Mouse (Mus musculus) adrenal gland, postnatal 25 days (tissue): ENCODE measurements at regions not wholly inside any gene's neighbourhood (a gene's known extent, or its start where the extent isn't known, plus 50 kb on each side); places are given as distances from the start of the nearest gene placed in this dataset.

Source experiments
- DNase-seq: peaks from one replicate; pipeline ENCODE4 v3.0.0; 2021; ENCODE audit warnings: mixed read lengths

GRCm38 (mm10) chr15:62575791-62576190, 1269.2 kb downstream of the Gsdmc2 start:
- DNase-seq = no peak

DNA sequence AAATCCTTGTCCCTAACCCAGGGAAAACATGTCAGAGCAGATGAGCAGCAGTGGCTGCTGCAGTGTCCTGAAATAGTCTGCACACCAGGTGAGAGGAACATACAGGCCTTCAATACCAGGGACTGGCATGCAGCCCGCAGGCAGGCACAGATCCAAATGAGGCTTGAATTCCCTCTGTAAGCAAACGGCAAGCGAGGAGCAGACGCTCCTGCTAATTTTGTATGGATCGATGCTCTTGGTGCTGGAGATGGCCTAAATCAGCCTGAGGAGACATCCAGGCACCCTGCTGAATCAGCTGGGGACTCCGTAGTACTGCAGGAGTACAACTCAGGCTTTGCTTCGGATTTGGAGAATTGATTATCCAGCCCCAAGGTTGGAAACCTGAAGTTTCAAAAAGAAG, 1273.2 kb downstream of the Gsdmc2 start:
- peak; percentile 40 for DNase-seq

DNA sequence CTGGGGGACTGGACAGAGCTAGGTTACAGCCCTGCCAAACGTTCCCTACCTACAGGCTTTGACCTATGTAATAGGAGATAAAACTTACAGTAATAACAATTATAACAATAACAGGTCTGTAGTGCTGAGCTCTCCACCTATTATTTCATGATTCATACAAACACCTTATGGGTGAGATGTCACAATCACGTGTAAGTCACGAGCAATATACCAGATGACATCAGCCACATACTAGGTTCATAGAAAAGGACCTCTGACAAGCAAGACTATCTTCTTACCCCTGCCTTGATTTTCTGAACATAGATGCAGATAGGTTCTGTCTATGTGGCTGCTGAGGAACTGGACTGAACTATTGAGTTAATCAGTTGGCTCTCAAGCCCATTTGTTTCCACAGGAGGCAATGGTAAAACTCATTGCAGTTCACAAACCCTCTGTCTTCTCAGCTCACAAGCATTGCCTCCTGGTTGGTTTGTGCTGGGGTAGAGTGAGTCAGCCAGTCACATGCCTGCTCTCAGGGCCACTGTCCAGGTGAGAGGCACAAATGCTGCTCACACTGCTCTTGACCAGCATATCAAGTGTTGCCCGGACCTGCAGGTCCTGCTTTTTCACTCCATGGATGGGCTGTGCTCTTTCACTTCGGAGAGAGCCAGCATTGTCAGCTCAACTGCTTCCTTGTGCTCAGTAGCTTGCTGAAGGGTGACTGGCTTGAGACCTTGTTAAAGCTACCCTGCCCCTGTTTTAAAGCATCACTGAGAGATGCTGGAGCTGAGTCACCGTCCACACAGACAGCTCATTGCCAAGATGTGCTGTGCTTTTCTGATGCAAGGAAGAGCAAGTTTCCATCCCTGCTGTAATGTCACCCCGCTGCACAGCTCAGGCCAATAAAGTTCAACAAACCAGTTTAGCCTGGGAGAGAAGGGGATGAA, 1275.9 kb downstream of the Gsdmc2 start:
- peak; percentile 28 for DNase-seq

GRCm38 (mm10) chr15:62567431-62567830, 1277.5 kb downstream of the Gsdmc2 start:
- no peak for DNase-seq

GRCm38 (mm10) chr15:62566106-62566511, 1278.9 kb downstream of the Gsdmc2 start:
- peak; percentile 29 for DNase-seq

DNA sequence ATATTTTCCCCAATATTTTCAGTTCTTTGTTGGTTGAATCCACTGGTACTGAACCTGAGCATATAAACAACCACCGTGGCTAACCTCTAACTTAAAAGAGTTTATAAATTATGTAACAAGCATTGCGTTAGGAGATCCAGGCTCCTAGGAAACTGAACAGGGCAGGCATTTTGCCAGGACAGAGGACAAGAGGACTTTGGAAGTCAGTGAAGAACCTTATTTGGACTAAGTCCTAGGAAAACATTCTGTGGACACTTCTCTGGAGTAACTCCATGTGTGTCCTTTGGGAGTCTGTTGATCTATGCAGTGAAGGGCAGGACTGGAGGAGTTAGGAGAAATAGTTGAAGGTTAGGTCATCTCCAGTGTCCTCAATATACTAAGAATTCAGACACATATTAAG, 1311.7 kb downstream of the Gsdmc2 start:
- DNase-seq = peak; percentile 11

DNA sequence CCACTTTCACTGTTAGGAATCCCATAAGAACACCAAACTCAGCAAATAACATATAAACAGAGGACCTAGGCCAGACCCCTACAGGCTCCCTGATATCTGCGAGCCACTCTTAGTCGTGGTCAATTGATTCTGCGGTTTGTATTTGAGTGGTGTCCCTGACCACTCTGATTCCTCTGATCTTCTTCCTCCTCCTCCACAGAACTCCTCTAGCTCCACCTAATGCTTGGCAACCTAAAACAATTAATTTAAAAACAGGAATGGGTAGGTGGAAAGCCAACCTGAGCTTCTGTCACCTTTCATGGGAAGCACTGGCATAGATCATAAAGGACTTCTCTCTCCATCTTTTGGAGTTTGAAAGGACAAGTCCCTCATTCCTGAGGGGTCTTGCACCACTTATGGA, 1316.0 kb downstream of the Gsdmc2 start:
- no peak for DNase-seq

GRCm38 (mm10) chr15:62524628-62525027, 1320.3 kb downstream of the Gsdmc2 start:
- no peak for DNase-seq

GRCm38 (mm10) chr15:62524135-62524534, 1320.8 kb downstream of the Gsdmc2 start:
- DNase-seq = no peak

DNA sequence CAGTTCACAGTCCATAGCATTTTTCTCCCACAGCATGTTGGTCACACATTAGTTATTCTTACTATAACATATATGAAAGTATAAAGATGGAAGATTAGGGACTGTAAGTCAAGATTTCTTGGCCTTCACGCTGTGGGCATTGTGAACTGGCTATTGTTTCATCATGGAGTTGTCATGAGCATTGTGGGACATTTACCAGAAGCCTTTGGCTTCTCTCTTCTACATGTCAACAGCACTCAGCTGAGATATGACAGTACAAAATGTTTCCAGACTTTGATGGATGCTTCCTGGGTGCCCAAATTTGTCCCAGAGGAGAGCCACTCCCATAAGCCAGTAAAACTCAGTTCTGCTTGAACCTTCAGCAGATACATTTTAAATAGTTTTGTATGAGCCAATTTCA, 1331.5 kb downstream of the Gsdmc2 start:
- DNase-seq = no peak

GRCm38 (mm10) chr15:62511461-62511860, 1333.5 kb downstream of the Gsdmc2 start:
- no peak for DNase-seq

DNA sequence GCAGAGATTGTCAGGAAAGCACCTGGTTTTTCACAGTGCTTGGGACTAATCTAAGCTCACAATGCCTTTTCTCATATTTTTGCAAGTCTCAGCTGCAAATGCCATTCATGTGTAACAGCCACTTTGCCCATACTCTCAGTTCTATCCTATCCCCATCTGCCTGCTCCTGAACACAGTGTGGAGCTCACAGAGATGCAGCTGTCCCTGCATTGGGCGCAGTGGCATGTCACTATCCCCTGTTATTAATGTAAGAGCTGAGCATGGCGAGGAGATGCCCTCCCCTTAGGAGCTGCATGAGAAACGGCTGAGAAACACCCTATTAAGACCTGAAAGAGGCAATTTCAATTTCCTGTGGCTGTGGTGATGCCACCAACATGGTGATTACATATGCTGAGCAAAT, 1341.1 kb downstream of the Gsdmc2 start:
- no peak for DNase-seq

- DNase-seq = peak; percentile 1
Measured at GRCm38 (mm10) chr15:62500966-62501365, 1344.0 kb downstream of the Gsdmc2 start.

- no peak for DNase-seq
Measured at GRCm38 (mm10) chr15:62500522-62500921, 1344.5 kb downstream of the Gsdmc2 start.

- peak; percentile 5 for DNase-seq
Measured at GRCm38 (mm10) chr15:62496193-62496592, 1348.8 kb downstream of the Gsdmc2 start.

- no peak for DNase-seq
Measured at GRCm38 (mm10) chr15:62492350-62492749, 1352.6 kb downstream of the Gsdmc2 start.

- no peak for DNase-seq
Measured at GRCm38 (mm10) chr15:62490548-62490947, 1354.4 kb downstream of the Gsdmc2 start.

DNA sequence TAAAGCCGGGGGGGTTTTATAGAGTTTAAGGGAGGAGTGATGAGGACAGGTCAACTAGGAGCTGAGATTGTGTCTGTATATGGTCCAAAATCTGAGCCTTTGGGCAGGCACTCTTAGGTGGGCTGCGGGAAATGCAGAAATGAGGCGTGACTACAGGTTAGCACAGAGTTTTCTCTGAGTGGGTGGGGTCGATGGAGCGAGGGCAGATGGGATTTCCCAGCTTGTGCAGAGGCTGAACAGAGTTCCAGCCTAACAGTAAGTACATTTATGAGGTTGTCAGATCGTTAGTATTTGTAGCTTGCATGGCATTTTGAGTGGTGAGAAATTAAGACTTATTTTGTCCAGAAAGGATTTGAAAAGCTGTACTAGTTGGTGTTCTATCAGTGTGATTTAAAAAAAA, 1358.4 kb downstream of the Gsdmc2 start:
- no peak for DNase-seq

GRCm38 (mm10) chr15:62484350-62484749, 1360.6 kb downstream of the Gsdmc2 start:
- DNase-seq = no peak

- no peak for DNase-seq
Measured at GRCm38 (mm10) chr15:62483534-62483933, 1361.4 kb downstream of the Gsdmc2 start.

DNA sequence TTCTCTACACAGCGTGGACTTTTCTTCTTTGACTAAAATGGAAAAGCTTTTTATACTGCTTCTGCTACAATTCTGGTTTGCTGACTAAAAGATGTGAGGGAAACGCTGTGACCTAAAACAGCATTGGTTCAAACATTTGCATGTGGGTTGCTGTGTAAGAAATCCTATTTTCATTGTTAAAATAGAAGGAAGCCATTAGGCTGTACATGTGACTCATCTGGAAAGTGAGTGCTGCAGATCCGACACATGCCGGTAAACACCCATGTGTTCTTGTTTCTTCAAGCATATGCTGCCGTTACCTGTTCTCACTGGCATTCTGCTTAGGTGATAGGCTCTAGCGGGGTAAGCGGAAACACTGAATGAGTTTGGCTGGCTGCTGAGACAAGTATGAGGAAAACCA, 1362.6 kb downstream of the Gsdmc2 start:
- DNase-seq = no peak

- no peak for DNase-seq
Measured at GRCm38 (mm10) chr15:62477779-62478178, 1367.2 kb downstream of the Gsdmc2 start.

- DNase-seq = no peak
Measured at GRCm38 (mm10) chr15:62476452-62476851, 1368.5 kb downstream of the Gsdmc2 start.

GRCm38 (mm10) chr15:62470683-62471331, 1374.2 kb downstream of the Gsdmc2 start:
- no peak for DNase-seq
